Mouse (Mus musculus) ES-CJ7 (cell line): ENCODE results near the gene Tspoap1.

Experiments
- DNase-seq: peaks from one replicate; pipeline ENCODE4 v3.0.0; 2011; ENCODE audit warnings: low read depth, low spot score

The Tspoap1 gene

GRCm38 (mm10) chr11:87808236-87808635 is 47.9 kb downstream of the Tspoap1 start:
- no peak for DNase-seq

DNA sequence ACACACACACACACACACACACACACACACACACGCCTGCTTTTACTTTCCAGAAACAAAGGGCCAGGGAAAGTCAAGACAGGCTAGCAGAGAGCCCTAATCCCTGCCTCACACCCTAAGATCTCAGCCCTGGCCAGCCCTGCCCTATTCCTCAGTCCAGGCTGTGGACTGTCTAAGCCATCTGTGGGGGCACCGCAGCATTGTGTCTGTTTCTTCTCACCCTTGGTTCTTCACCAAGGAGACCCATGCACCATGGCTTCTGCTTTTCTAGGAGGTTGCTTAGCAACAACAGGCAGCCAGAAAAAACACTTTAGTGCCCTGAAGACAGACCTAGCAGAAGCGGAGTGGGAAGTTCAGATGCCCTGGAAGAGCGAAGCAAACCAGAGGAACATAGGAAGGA is 51.1 kb downstream of the Tspoap1 start:
- no peak for DNase-seq

DNA sequence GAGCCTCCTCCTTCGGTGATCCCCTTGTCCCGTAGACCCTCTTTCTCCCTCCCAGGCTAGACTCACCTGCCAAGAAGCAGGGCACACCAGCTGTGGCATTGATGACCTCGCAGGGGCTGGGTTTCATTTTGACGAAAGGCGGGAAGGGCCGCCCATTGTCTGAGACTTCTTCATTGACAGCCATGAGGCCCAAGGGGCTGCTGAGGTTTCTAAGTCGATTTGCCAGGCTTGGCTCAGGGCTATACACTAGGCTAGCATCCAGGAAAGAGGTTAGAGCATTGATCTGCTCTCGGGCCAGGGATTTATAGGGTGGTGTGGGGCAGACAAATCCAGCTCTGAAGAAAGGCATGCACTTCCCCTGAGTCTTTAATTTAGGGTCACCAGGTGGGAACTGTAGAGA is 54.5 kb downstream of the Tspoap1 start:
- no peak for DNase-seq

GRCm38 (mm10) chr11:87816707-87817442 is 56.5 kb downstream of the Tspoap1 start:
- DNase-seq: peak; percentile 65

DNA sequence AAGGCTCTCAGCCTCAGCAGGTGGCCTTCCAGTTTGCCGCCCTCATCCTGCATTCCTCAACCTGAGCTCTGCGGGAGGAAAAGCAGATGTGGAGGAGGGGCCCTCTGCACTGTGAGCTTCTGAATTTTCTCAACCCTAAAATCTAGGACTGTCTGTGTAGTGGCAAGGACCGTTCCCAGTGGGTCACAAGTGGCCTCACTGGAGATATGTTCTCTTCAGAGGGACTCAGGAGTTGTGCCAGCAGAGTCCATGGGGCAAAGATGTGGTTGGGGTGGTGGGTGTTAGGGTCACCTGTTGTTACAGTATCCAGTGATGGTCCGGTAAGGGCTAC is 57.1 kb downstream of the Tspoap1 start:
- peak; percentile 82 for DNase-seq

- no peak for DNase-seq
Observed at GRCm38 (mm10) chr11:87821502-87821901, 61.2 kb downstream of the Tspoap1 start.

GRCm38 (mm10) chr11:87828239-87828900 is 68.0 kb downstream of the Tspoap1 start, which contains the start of gene Lpo:
Lpo (minus strand) TSS chr11:87828289.
- no peak for DNase-seq
